Mouse (Mus musculus): Measurements from ENCODE around the gene Ehd4.

DNA sequence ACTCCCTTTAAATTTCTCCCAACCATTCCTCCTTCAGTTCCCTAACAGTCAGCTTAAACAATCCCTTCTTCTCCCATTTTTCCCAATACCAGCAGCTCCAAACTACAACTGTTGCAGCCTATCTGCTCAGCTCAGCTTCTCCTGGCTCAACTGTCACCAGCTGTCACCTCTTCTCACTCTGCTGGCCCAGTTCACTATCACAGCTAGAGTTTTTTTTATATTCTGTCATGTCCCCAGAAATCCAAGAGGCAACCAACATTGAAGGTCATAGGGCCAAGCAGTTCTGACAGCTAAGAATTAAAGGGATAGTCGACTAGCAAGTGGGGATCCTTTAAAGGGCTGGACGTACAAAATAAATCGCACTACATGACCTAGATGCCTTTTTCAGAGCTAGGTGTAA, 49.3 kb upstream of the Ehd4 start:
- TF ChIP-seq CTCF (IDR thresholded peaks at IDR 0.05; ENCODE audit: borderline replicate concordance, insufficient read depth, low read length): no peak
- TF ChIP-seq POLR2A (IDR thresholded peaks at IDR 0.05; ENCODE audit: low read depth, low read length): no peak

Measured in embryonic fibroblast, embryonic 13.5 days (primary cell).